Mouse (Mus musculus) ovary, adult 10 weeks (tissue): ENCODE measurements around the gene Hdac6. TPM values are rescaled to one million over a fixed set of nuclear protein-coding genes. Genes with fewer than 3 reads are reported as not detected.

ENCODE experiments used
- polyA plus RNA-seq: library from polyadenylated mRNA; stranded (reverse); fragments of 350-450 nt; fragmentation: Illumina TruSeq; extraction: RNeasy Lipid Tissue Mini Kit (QIAGEN cat#74804); gene quantifications from one replicate; pipeline ENCODE4 v1.2.3, GENCODE M21; 2014

Gene Hdac6
- polyA plus RNA-seq: 3.9 TPM

GRCm38 (mm10) chrX:7947108-7947899, at the start of gene Hdac6:
Gene Hdac6 (minus strand): TSS chrX:7947889.

GRCm38 (mm10) chrX:7977892-7978291, 30.2 kb upstream of the Hdac6 start, which contains the start of gene Gata1:
Gene Gata1 (minus strand): TSS chrX:7978071.

GRCm38 (mm10) chrX:7928270-7928790, 19.4 kb downstream of the Hdac6 start, which contains the start of gene Eras:
Gene Eras (minus strand): TSS chrX:7928607.

GRCm38 (mm10) chrX:7919601-7920383, 27.9 kb downstream of the Hdac6 start, which contains the start of gene Pcsk1n:
Gene Pcsk1n (plus strand): TSS chrX:7919822.

GRCm38 (mm10) chrX:7909242-7909641, 38.4 kb downstream of the Hdac6 start, which contains the start of gene Gm10490:
Gene Gm10490 (plus strand): TSS chrX:7909542.

GRCm38 (mm10) chrX:7907735-7908134, 40.0 kb downstream of the Hdac6 start, which contains the start of gene Gm10491:
Gene Gm10491 (minus strand): TSS chrX:7907835.

GRCm38 (mm10) chrX:7898880-7899874, 48.5 kb downstream of the Hdac6 start, which contains the start of the genes Pqbp1 and Timm17b:
Gene Pqbp1 (minus strand): TSS chrX:7899269.
Gene Timm17b (plus strand): TSS chrX:7899357.

GRCm38 (mm10) chrX:7883841-7884567, 63.7 kb downstream of the Hdac6 start, which contains the start of gene Slc35a2:
Gene Slc35a2 (plus strand): TSS chrX:7884028.

Other genes starting within 250 kb of the Hdac6 start
- gene Wdr45, start 233.6 kb downstream of the Hdac6 start, polyA plus RNA-seq: 4.6 TPM
- not detected for gene Gm45208, start 225.6 kb downstream of the Hdac6 start, polyA plus RNA-seq
- 17.5 TPM for gene Praf2, start 219.4 kb downstream of the Hdac6 start, polyA plus RNA-seq
- 1.6 TPM for gene Ccdc120, start 197.0 kb downstream of the Hdac6 start, polyA plus RNA-seq
- 9.8 TPM for gene Tfe3, start 185.3 kb downstream of the Hdac6 start, polyA plus RNA-seq
- 12.8 TPM for gene Gripap1, start 158.1 kb downstream of the Hdac6 start, polyA plus RNA-seq
- 0.74 TPM for gene Kcnd1, start 125.6 kb downstream of the Hdac6 start, polyA plus RNA-seq
- 41.7 TPM for gene Otud5, start 106.5 kb downstream of the Hdac6 start, polyA plus RNA-seq
- gene Pim2, start 69.6 kb downstream of the Hdac6 start, polyA plus RNA-seq: 5.0 TPM
- 3.1 TPM for gene Slc35a2, start 63.9 kb downstream of the Hdac6 start, polyA plus RNA-seq
- gene Pqbp1, start 48.6 kb downstream of the Hdac6 start, polyA plus RNA-seq: 18.8 TPM
- 3.8 TPM for gene Timm17b, start 48.5 kb downstream of the Hdac6 start, polyA plus RNA-seq
- gene Gm10491, start 40.1 kb downstream of the Hdac6 start, polyA plus RNA-seq: not detected
- gene Gm10490, start 38.3 kb downstream of the Hdac6 start, polyA plus RNA-seq: not detected
- gene Pcsk1n, start 28.1 kb downstream of the Hdac6 start, polyA plus RNA-seq: not detected
- gene Eras, start 19.3 kb downstream of the Hdac6 start, polyA plus RNA-seq: not detected
- 2.5 TPM for gene Gata1, start 30.2 kb upstream of the Hdac6 start, polyA plus RNA-seq
- not detected for gene Glod5, start 70.6 kb upstream of the Hdac6 start, polyA plus RNA-seq
- 18.8 TPM for gene Suv39h1, start 126.9 kb upstream of the Hdac6 start, polyA plus RNA-seq
- 0.63 TPM for gene Was, start 142.6 kb upstream of the Hdac6 start, polyA plus RNA-seq
- 47.5 TPM for gene Wdr13, start 185.0 kb upstream of the Hdac6 start, polyA plus RNA-seq
- 978 TPM for gene Rbm3, start 198.0 kb upstream of the Hdac6 start, polyA plus RNA-seq
- not detected for gene Tbc1d25, start 228.3 kb upstream of the Hdac6 start, polyA plus RNA-seq
- 13.7 TPM for gene Ebp, start 245.6 kb upstream of the Hdac6 start, polyA plus RNA-seq